Comparison of ENCODE assay signal across 9 mouse cellular contexts in genomic region chr12:9338801-9339231, GRCm38 (mm10).
A peak's percentile ranks its signal among the peaks of the same experiment; 100 is the strongest.
DNase-seq lines count a peak whose midpoint lies in the region; ATAC-seq lines count a peak whose summit lies in the region.
"Had no signal": no experiment of that assay in that cellular context is flagged by ENCODE, and none has a peak within 500 bp of the region (broad histone marks: within the 10 kb centered on the region; RNA-seq: fewer than 3 reads in every experiment).

No protein-coding gene starts in this region.

- H3K4me3 ChIP-seq in midbrain, embryonic 16.5 days (ENCODE audit: low read depth, low read length) = no peak overlapping the region
- no peak overlapping the region for H3K4me3 ChIP-seq in midbrain, embryonic 15.5 days

- peak; percentile 1 for DNase-seq in heart, adult 8-10 months (ENCODE audit: low spot score)
- no peak for DNase-seq in heart, postnatal 25 days (ENCODE audit: low spot score)
- DNase-seq in gastrocnemius, postnatal 10 days = peak; percentile 28
- peak; percentile 44 for DNase-seq in skeletal muscle tissue, adult 2 months (ENCODE audit: low read depth, low spot score)
- DNase-seq in cerebellum, adult 8-10 months = no peak
- no peak for DNase-seq in testis, postnatal 14 days (ENCODE audit: low spot score)

- no peaks in the 10 kb centered on the region for H3K36me3 ChIP-seq in midbrain, embryonic 16.5 days (ENCODE audit: control insufficient read depth, insufficient read depth, low read length)
- H3K36me3 ChIP-seq in midbrain, embryonic 15.5 days (replicated peaks) = no peaks in the 10 kb centered on the region

- H3K9ac ChIP-seq in midbrain, embryonic 16.5 days (ENCODE audit: low read depth, low read length) = no peak overlapping the region
- no peak overlapping the region for H3K9ac ChIP-seq in midbrain, embryonic 15.5 days

- WGBS in midbrain, embryonic 16.5 days = 56% methylated on average over 7 of the region's 7 CpGs
- WGBS in midbrain, embryonic 15.5 days = 58% methylated on average over 7 of the region's 7 CpGs

- no peaks in the 10 kb centered on the region for H3K9me3 ChIP-seq in midbrain, embryonic 16.5 days (replicated peaks; ENCODE audit: control insufficient read depth, low read length, poor library complexity, severe bottlenecking)
- no peaks in the 10 kb centered on the region for H3K9me3 ChIP-seq in midbrain, embryonic 15.5 days

- no peak overlapping the region for H3K27ac ChIP-seq in midbrain, embryonic 16.5 days (ENCODE audit: low read length)
- no peak overlapping the region for H3K27ac ChIP-seq in midbrain, embryonic 15.5 days
- H3K27ac ChIP-seq: macrophage had no signal

- H3K27me3 ChIP-seq in midbrain, embryonic 16.5 days (ENCODE audit: control insufficient read depth, insufficient read depth, low read depth, low read length) = no peaks in the 10 kb centered on the region
- H3K27me3 ChIP-seq in midbrain, embryonic 15.5 days (replicated peaks) = no peaks in the 10 kb centered on the region

- H3K4me1 ChIP-seq in midbrain, embryonic 16.5 days (ENCODE audit: control insufficient read depth, insufficient read depth, low read length) = no peaks in the 10 kb centered on the region
- no peaks in the 10 kb centered on the region for H3K4me1 ChIP-seq in midbrain, embryonic 15.5 days

- H3K4me2 ChIP-seq in midbrain, embryonic 16.5 days (ENCODE audit: low read length) = no peak overlapping the region
- H3K4me2 ChIP-seq in midbrain, embryonic 15.5 days = no peak overlapping the region

- ATAC-seq in midbrain, embryonic 16.5 days = 0 out of 2 replicates have a peak, but pooled peaks have one; percentile 28
- no peak; the same call in 1 of the 2 replicates for ATAC-seq in midbrain, embryonic 15.5 days (replicated peaks)

- intact Hi-C loops in heart, postnatal 25 days (cut with DNase I) = no loop called here

Comparison
In these comparisons a context has a peak if more than half of its experiments do, and no peak if none do; other contexts are left out.
1. DNase-seq: peak in heart, adult 8-10 months (single experiment), gastrocnemius, postnatal 10 days (single experiment) and skeletal muscle tissue, adult 2 months (single experiment); none in heart, postnatal 25 days (single experiment), cerebellum, adult 8-10 months (single experiment) and testis, postnatal 14 days (single experiment).